Mouse (Mus musculus) cerebellum, adult 2 months (tissue): ENCODE data around the gene Ptgis.

Source experiments
- CTCF ChIP-seq: fragments of 200-500 bp; IDR thresholded peaks from 2 replicates; pipeline ENCODE4 v1.5.1; 2011; ENCODE audit warnings: low read depth, mild to moderate bottlenecking, control low read depth, low read length, moderate library complexity, borderline replicate concordance; ENCODE audit not compliant: insufficient read depth
- POLR2A ChIP-seq: fragments of 200-500 bp; IDR thresholded peaks from 2 replicates; pipeline ENCODE4 v1.6.1; 2011; ENCODE audit warnings: low read length, control low read depth, borderline replicate concordance; ENCODE audit not compliant: insufficient read depth

DNA sequence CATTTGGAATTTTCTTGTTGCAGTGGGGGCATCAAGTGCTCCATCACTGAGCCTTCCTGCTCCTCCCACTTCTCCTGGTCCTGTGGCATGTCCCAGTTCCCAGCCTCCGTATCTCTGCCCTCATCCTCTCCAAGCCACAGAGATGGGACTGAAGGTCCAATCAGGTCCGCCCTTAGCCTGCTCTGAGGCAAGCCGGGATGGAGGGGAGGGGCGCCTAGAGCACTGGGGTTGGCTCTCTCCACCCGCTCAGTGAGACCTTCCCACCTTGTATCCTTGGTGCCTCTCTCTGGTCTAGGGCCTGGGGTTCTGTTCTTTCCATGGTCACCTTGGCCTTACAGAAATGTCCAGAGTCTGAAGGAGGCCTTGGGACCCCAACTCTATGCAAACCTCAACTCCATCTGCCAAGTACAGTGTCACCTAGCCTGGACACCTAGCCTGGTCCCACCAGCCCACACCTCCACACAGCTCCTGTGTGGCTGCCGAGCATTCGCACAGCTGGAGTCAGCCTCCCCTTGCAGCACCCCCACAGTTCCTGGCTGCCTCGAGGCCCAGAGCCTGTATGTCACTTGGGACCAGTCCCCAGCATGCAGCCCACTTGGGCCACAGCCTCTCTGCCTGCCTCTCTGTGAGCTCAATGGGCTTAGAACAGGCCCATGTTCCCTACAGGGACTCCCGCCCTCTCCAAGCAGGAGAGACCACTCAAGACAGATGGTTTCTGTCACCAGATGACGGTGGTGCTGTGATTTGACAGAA is 34.5 kb upstream of the Ptgis start:
- no peak for TF ChIP-seq CTCF
- TF ChIP-seq POLR2A, result no peak
